Mouse (Mus musculus): Measurements from ENCODE around the gene Ace.

- TF ChIP-seq GATA1 (IDR thresholded peaks at IDR 0.05; ENCODE audit: low read length): no peak
- no peak for TF ChIP-seq TAL1 (IDR thresholded peaks at IDR 0.05; ENCODE audit: low read length)
Measured at GRCm38 (mm10) chr11:105989446-105989845, 21.7 kb downstream of the Ace start.
